Mouse (Mus musculus) frontal cortex, adult 2 months (tissue): ENCODE results near the gene Dmxl2. TPM values are rescaled to one million over a fixed set of nuclear protein-coding genes. Genes with fewer than 3 reads are reported as not detected.

ENCODE experiments used
- DNase-seq, 2 experiments: peaks; one replicate each; pipeline ENCODE4 v3.0.0; 2022; ENCODE audit warnings: low spot score in 1 of 2; ENCODE audit errors: extremely low spot score in 1 of 2
- polyA plus RNA-seq: library from polyadenylated mRNA; depleted of rRNA; stranded (reverse); fragments of >200 nt; gene quantifications from 2 replicates; pipeline ENCODE4 v1.2.3, GENCODE M21; 2012; rRNA removed

Gene Dmxl2
- polyA plus RNA-seq, 1 experiment, result 92.6 TPM

DNA sequence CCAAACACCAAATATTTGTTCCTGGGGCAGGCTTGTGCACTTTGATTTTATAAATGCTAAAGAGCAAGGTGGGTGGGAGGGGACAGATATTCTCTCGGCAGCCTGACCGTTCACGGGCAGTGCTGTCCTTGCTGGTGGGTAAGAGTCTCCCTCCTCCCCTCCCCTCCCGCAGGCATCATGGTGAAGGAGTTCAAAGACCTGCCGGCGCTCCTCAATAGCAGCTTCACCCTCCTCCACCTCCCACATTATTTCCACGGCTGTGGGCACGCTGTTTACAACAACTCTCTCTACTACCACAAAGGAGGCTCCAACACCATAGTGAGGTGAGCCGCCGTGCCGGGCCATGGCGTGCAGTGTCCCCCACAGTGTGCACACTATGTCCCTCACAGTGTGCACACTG, 165.8 kb downstream of the Dmxl2 start:
- no peak for DNase-seq

DNA sequence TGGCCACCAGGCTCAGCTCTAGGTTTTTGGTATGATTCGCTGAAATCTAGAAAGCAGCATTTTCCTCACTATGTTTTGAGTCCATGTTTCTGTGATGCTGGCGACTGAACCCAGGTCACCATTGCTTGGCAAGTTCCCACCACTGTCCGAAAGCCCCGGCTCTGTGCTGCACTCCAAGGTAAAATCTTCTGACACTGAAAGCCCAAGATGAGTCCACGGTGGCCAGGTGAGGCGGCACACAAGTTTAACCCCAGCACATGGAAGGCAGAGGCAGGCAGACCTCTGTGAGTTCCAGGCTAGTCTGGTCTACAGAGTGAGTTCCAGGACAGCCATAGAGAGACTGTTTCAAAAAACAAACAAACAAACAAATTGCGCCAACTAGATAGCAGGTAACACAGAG, 172.2 kb downstream of the Dmxl2 start:
- DNase-seq, result no peak

DNA sequence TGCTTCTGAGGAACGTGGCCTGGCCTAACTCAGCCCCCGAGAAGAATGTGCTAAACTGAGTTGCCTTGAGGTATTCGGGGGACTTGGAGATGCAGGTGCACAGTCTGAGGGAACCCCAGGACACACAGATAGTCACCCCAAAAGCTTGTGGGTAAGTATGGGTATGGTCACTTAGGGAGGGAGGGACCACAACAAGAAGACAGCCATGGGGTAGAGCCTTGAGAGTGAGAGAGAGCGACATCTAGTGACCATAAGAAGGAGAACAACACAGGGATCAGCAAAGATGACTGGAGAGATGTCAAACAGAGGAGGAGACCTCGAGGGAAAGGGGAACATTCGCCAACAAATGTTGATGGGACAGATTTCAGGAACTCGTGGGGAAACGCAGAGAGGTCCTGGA, 178.0 kb downstream of the Dmxl2 start:
- DNase-seq, result peak in 1 of 2 experiments; percentile 54

DNA sequence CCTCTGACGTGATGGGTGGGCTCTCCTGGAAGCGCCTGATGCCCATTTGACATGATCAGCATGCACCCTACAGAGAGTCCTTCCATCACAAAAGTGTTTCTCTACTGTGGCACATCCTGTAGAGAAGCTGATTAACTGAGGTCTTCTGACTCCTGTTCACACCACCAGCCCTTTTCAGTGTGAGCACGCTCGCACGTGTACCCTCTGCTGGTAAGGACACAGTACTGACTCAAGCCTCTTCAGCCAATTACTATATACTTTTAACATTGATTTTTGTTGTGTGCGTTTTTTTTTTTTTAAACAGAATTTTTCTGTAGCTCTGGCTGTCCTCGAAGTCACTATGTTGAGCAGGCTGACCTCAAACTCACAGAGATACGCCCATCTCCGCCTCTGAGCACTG, 185.1 kb downstream of the Dmxl2 start:
- no peak for DNase-seq

Other genes with a start within 250 kb of the Dmxl2 start
- 0.06 TPM in 1 of 2 replicates, not detected in the other for gene Cyp19a1, start 233.5 kb downstream of the Dmxl2 start, polyA plus RNA-seq
- 0.78 and 0.80 TPM in 2 replicates for gene Gldn, start 215.1 kb downstream of the Dmxl2 start, polyA plus RNA-seq
- gene Sh2d7, start 37.4 kb upstream of the Dmxl2 start, polyA plus RNA-seq, result 0.06 TPM in 1 of 2 replicates, not detected in the other
- 29.3 and 34.6 TPM in 2 replicates for gene Cib2, start 58.6 kb upstream of the Dmxl2 start, polyA plus RNA-seq
- 177 and 196 TPM in 2 replicates for gene Idh3a, start 84.7 kb upstream of the Dmxl2 start, polyA plus RNA-seq
- 202 and 203 TPM in 2 replicates for gene Acsbg1, start 160.2 kb upstream of the Dmxl2 start, polyA plus RNA-seq
- 46.2 and 46.6 TPM in 2 replicates for gene Dnaja4, start 197.2 kb upstream of the Dmxl2 start, polyA plus RNA-seq
- 63.2 and 66.1 TPM in 2 replicates for gene Wdr61, start 232.9 kb upstream of the Dmxl2 start, polyA plus RNA-seq